Mouse (Mus musculus) heart, postnatal 0 days (tissue): ENCODE measurements around the gene Pidd1. TPM values are rescaled to one million over a fixed set of nuclear protein-coding genes. Genes with fewer than 3 reads are reported as not detected.

Experiments
- ATAC-seq: fragments of 200-750 bp; cut with Nextera tagmentation; 2 replicates; pipeline ENCODE4 v1.8.0; 2017; ENCODE audit warnings: low read depth, moderate number of reproducible peaks, moderate library complexity; ENCODE audit not compliant: insufficient read depth
- DNase-seq: peaks from one replicate; pipeline ENCODE4 v3.0.0-alpha.2; 2016; ENCODE audit warnings: low spot score
- H3K27ac ChIP-seq: fragments of 300-500 bp; sonication (generic); 2 replicates; pipeline ENCODE4 v1.5.1; 2014; ENCODE audit warnings: low read depth, mild to moderate bottlenecking
- H3K27me3 ChIP-seq: fragments of 300-500 bp; sonication (generic); 2 replicates; pipeline ENCODE4 v1.6.1; 2014; ENCODE audit warnings: low read length, mixed read lengths; ENCODE audit not compliant: control insufficient read depth, insufficient read depth
- H3K36me3 ChIP-seq: fragments of 300-500 bp; sonication (generic); replicated peaks from 2 replicates; pipeline ENCODE4 v1.6.1; 2014; ENCODE audit warnings: low read length, mixed read lengths; ENCODE audit not compliant: control insufficient read depth, insufficient read depth
- H3K4me1 ChIP-seq: fragments of 300-500 bp; sonication (generic); 2 replicates; pipeline ENCODE4 v1.6.1; 2014; ENCODE audit warnings: antibody characterized with exemption; ENCODE audit not compliant: control insufficient read depth, insufficient read depth
- H3K4me2 ChIP-seq: fragments of 300-500 bp; sonication (generic); 2 replicates; pipeline ENCODE4 v1.6.1; 2014; ENCODE audit warnings: low read depth, mild to moderate bottlenecking, low read length, moderate library complexity
- H3K4me3 ChIP-seq: fragments of 300-500 bp; sonication (generic); 2 replicates; pipeline ENCODE4 v1.5.1; 2014; ENCODE audit warnings: low read depth, low read length
- H3K9ac ChIP-seq: fragments of 300-500 bp; sonication (generic); replicated peaks from 2 replicates; pipeline ENCODE4 v1.6.1; 2014; ENCODE audit warnings: low read depth, low read length, mixed read lengths
- H3K9me3 ChIP-seq: fragments of 300-500 bp; sonication (generic); replicated peaks from 2 replicates; pipeline ENCODE4 v1.6.1; 2016; ENCODE audit warnings: low read length; ENCODE audit not compliant: control insufficient read depth
- CTCF ChIP-seq: IDR thresholded peaks from 2 replicates; pipeline ENCODE4 v1.5.1; 2016; ENCODE audit warnings: antibody characterized with exemption, control low read depth, low read depth
- EP300 ChIP-seq: IDR thresholded peaks from 2 replicates; pipeline ENCODE4 v1.6.1; 2016; ENCODE audit warnings: antibody characterized with exemption, low read depth
- whole genome bisulfite sequencing: fragments of 180-500 bp; shearing (Covaris S2); extraction: QIAGEN DNeasy Blood & Tissue Kit; methylation state at CpG from one replicate; pipeline ENCODE4 v1.1.7; 2014; 5-methylcytosine and 5-hydroxymethylcytosine counted together
- polyA plus RNA-seq: library from polyadenylated mRNA; unstranded; fragments of >200 nt; fragmentation: Nextera tagmentation; extraction: Ambion mirVana; gene quantifications from 2 replicates; pipeline ENCODE4 v1.2.1, GENCODE M21; 2015
- total RNA-seq: library from RNA; depleted of rRNA; stranded (reverse); fragments of >200 nt; gene quantifications from 2 replicates; pipeline ENCODE4 v1.2.3, GENCODE M21; 2014; ENCODE audit warnings: low replicate concordance

Pidd1 gene
- total and polyA plus RNA-seq, 2 experiments from 2014 or later: 0.15 to 1.7 TPM

GRCm38 (mm10) chr7:141416144-141416841 is 27.5 kb downstream of the Pidd1 start:
- peaks cover 6% of the 10 kb centered on the region for H3K4me1 ChIP-seq
- no peak overlapping the region for H3K27ac ChIP-seq
- no peak for ATAC-seq
- no peak for DNase-seq
- 82% methylated on average over 6 of the region's 6 CpGs for WGBS
- H3K9ac ChIP-seq: no peak overlapping the region
- H3K4me2 ChIP-seq: no peak overlapping the region
- no peaks in the 10 kb centered on the region for H3K27me3 ChIP-seq
- no peak overlapping the region for H3K4me3 ChIP-seq
- no peaks in the 10 kb centered on the region for H3K36me3 ChIP-seq
- no peaks in the 10 kb centered on the region for H3K9me3 ChIP-seq
- TF ChIP-seq CTCF (no peak), EP300 (no peak)

- H3K9ac ChIP-seq: peak within 1 kb of the TSS; percentile 80
- TF ChIP-seq CTCF (peak; percentile 28; the same call in 1 of the 2 replicates), EP300 (no peak)
- no peaks in the 10 kb centered on the region for H3K27me3 ChIP-seq
- H3K4me1 ChIP-seq: peaks cover 6% of the 10 kb centered on the region
- peak within 1 kb of the TSS; percentile 70 for H3K4me3 ChIP-seq
- ATAC-seq: peak; percentile 95
- peaks cover 12% of the 10 kb centered on the region; the same call in 1 of the 2 replicates for H3K36me3 ChIP-seq
- no peaks in the 10 kb centered on the region for H3K9me3 ChIP-seq
- H3K27ac ChIP-seq: peak within 1 kb of the TSS; percentile 77
- DNase-seq: peak; percentile 98
- peak within 1 kb of the TSS; percentile 87 for H3K4me2 ChIP-seq
- 1% methylated on average over 53 of the region's 56 CpGs for WGBS
Measured at GRCm38 (mm10) chr7:141413809-141414584, 29.8 kb downstream of the Pidd1 start, which contains the start of gene Gatd1. Gene Gatd1 (minus strand): TSS chr7:141414136.

GRCm38 (mm10) chr7:141413331-141413730 is 30.5 kb downstream of the Pidd1 start:
- no peak; the same call in 1 of the 2 replicates for ATAC-seq
- peak overlapping the region; percentile 80 for H3K9ac ChIP-seq
- WGBS: 3% methylated on average over 16 of the region's 16 CpGs

GRCm38 (mm10) chr7:141411667-141412066 is 32.2 kb downstream of the Pidd1 start:
- H3K9me3 ChIP-seq: no peaks in the 10 kb centered on the region
- H3K27me3 ChIP-seq: no peaks in the 10 kb centered on the region
- WGBS: 72% methylated on average over 1 of the region's 1 CpGs
- H3K36me3 ChIP-seq: peaks cover 20% of the 10 kb centered on the region
- no peak overlapping the region for H3K4me3 ChIP-seq
- H3K27ac ChIP-seq: no peak overlapping the region
- DNase-seq: no peak
- no peak for ATAC-seq
- TF ChIP-seq CTCF: no peak
- TF ChIP-seq EP300: no peak
- no peak overlapping the region for H3K4me2 ChIP-seq
- H3K9ac ChIP-seq: no peak overlapping the region
- H3K4me1 ChIP-seq: peaks cover 6% of the 10 kb centered on the region

More at GRCm38 (mm10) chr7:141413331-141413730, 30.5 kb downstream of the Pidd1 start:
- Histone ChIP-seq H3K4me1 (peaks cover 6% of the 10 kb centered on the region), H3K36me3 (peaks cover 15% of the 10 kb centered on the region; the same call in 1 of the 2 replicates), H3K9me3 (no peaks in the 10 kb centered on the region), H3K4me2 (peak overlapping the region; percentile 87), H3K4me3 (peak overlapping the region; percentile 70), H3K27ac (peak overlapping the region; percentile 62), H3K27me3 (no peaks in the 10 kb centered on the region)
- no peak for DNase-seq
- TF ChIP-seq EP300 (no peak), CTCF (no peak)

GRCm38 (mm10) chr7:141410631-141411030 is 33.2 kb downstream of the Pidd1 start:
- Histone ChIP-seq H3K4me1 (peaks cover 6% of the 10 kb centered on the region), H3K9ac (no peak overlapping the region)
- 87% methylated on average over 8 of the region's 8 CpGs for whole genome bisulfite sequencing

More at GRCm38 (mm10) chr7:141410631-141411030, 33.2 kb downstream of the Pidd1 start:
- Histone ChIP-seq H3K27me3 (no peaks in the 10 kb centered on the region), H3K27ac (no peak overlapping the region), H3K4me2 (no peak overlapping the region), H3K4me3 (no peak overlapping the region), H3K9me3 (no peaks in the 10 kb centered on the region), H3K36me3 (peaks cover 20% of the 10 kb centered on the region)
- no peak for DNase-seq
- TF ChIP-seq EP300 (no peak), CTCF (no peak)
- no peak for ATAC-seq
